Mouse (Mus musculus) hindbrain, embryonic 16.5 days (tissue): Measurements from ENCODE around the gene E430018J23Rik. TPM values are rescaled to one million over a fixed set of nuclear protein-coding genes. Genes with fewer than 3 reads are reported as not detected.

Experiments
- polyA plus RNA-seq: library from polyadenylated mRNA; unstranded; fragments of >200 nt; fragmentation: Nextera tagmentation; extraction: Ambion mirVana; gene quantifications from 2 replicates; pipeline ENCODE4 v1.2.1, GENCODE M21; 2015

The E430018J23Rik gene
- polyA plus RNA-seq, 1 experiment from 2014 or later, result 4.6 TPM

Other genes starting within 250 kb of the E430018J23Rik start
- 70.4 and 72.7 TPM in 2 replicates for gene Cd2bp2, start 197.6 kb downstream of the E430018J23Rik start, polyA plus RNA-seq
- gene Tbc1d10b, start 185.2 kb downstream of the E430018J23Rik start, polyA plus RNA-seq, result 27.0 and 29.1 TPM in 2 replicates
- gene Mylpf, start 184.7 kb downstream of the E430018J23Rik start, polyA plus RNA-seq, result 3.5 and 47.0 TPM in 2 replicates
- gene Zfp553, start 160.6 kb downstream of the E430018J23Rik start, polyA plus RNA-seq, result 42.7 and 49.1 TPM in 2 replicates
- gene Sept1, start 160.5 kb downstream of the E430018J23Rik start, polyA plus RNA-seq, result 12.1 and 12.3 TPM in 2 replicates
- 76.8 and 82.6 TPM in 2 replicates for gene Zfp771, start 149.4 kb downstream of the E430018J23Rik start, polyA plus RNA-seq
- 118 and 122 TPM in 2 replicates for gene Dctpp1, start 132.9 kb downstream of the E430018J23Rik start, polyA plus RNA-seq
- gene Sephs2, start 119.6 kb downstream of the E430018J23Rik start, polyA plus RNA-seq, result 54.2 and 58.9 TPM in 2 replicates
- 0.26 and 0.44 TPM in 2 replicates for gene Itgal, start 97.4 kb downstream of the E430018J23Rik start, polyA plus RNA-seq
- 16.3 and 17.4 TPM in 2 replicates for gene Zfp768, start 48.0 kb downstream of the E430018J23Rik start, polyA plus RNA-seq
- 8.7 and 9.3 TPM in 2 replicates for gene Zfp747, start 17.6 kb downstream of the E430018J23Rik start, polyA plus RNA-seq
- 3.9 and 4.5 TPM in 2 replicates for gene 9130019O22Rik, start 6.5 kb downstream of the E430018J23Rik start, polyA plus RNA-seq
- 4.0 and 4.1 TPM in 2 replicates for gene Zfp764, start 13.2 kb upstream of the E430018J23Rik start, polyA plus RNA-seq
- 27.4 and 29.1 TPM in 2 replicates for gene Zfp688, start 28.4 kb upstream of the E430018J23Rik start, polyA plus RNA-seq
- gene Zfp689, start 55.5 kb upstream of the E430018J23Rik start, polyA plus RNA-seq, result 13.2 and 15.9 TPM in 2 replicates
- gene Prr14, start 66.0 kb upstream of the E430018J23Rik start, polyA plus RNA-seq, result 29.0 and 35.2 TPM in 2 replicates
- gene Fbrs, start 85.6 kb upstream of the E430018J23Rik start, polyA plus RNA-seq, result 10.2 and 12.6 TPM in 2 replicates
- gene Srcap, start 118.4 kb upstream of the E430018J23Rik start, polyA plus RNA-seq, result 37.9 and 38.7 TPM in 2 replicates
- 13.2 and 13.7 TPM in 2 replicates for gene Gm42715, start 126.0 kb upstream of the E430018J23Rik start, polyA plus RNA-seq
- gene Tmem265, start 167.8 kb upstream of the E430018J23Rik start, polyA plus RNA-seq, result 4.3 and 6.2 TPM in 2 replicates
- 60.5 and 60.9 TPM in 2 replicates for gene Phkg2, start 179.7 kb upstream of the E430018J23Rik start, polyA plus RNA-seq
- gene Ccdc189, start 195.0 kb upstream of the E430018J23Rik start, polyA plus RNA-seq, result 11.6 and 13.3 TPM in 2 replicates
- 38.0 and 48.1 TPM in 2 replicates for gene Rnf40, start 195.1 kb upstream of the E430018J23Rik start, polyA plus RNA-seq
- 15.0 and 20.7 TPM in 2 replicates for gene Zfp629, start 222.2 kb upstream of the E430018J23Rik start, polyA plus RNA-seq